ENCODE assay signal across 8 mouse cellular contexts in genomic region chr13:113046211-113046883, GRCm38 (mm10). TPM values are rescaled to one million over a fixed set of nuclear protein-coding genes. Genes with fewer than 3 reads are reported as not detected.
A peak's percentile ranks its signal among the peaks of the same experiment; 100 is the strongest.
DNase-seq lines count a peak whose midpoint lies in the region; TF ChIP-seq lines count a peak whose summit lies in the region.

Gene Gpx8, minus strand, starts transcription at chr13:113046410.

- H3K4me3 ChIP-seq in ES-Bruce4 (ENCODE audit: low read depth, low read length) = peak within 1 kb of the TSS; percentile 13; the same call in 1 of the 2 replicates
- peak within 1 kb of the TSS; percentile 61 for H3K4me3 ChIP-seq in hindbrain, embryonic 10.5 days

- no peak within 1 kb of the TSS for H3K27ac ChIP-seq in ES-Bruce4 (ENCODE audit: insufficient read depth, low read length)
- H3K27ac ChIP-seq in hindbrain, embryonic 10.5 days = peak within 1 kb of the TSS; percentile 89

- TF ChIP-seq POLR2A in ES-Bruce4 (IDR thresholded peaks at IDR 0.05; ENCODE audit: insufficient read depth, low read length) = no peak

- WGBS in hindbrain, embryonic 10.5 days = 7% methylated on average over 21 of the region's 21 CpGs

- peak within 1 kb of the TSS; percentile 72 for H3K9ac ChIP-seq in ES-Bruce4 (ENCODE audit: low read depth, poor library complexity, severe bottlenecking)

- TF ChIP-seq CTCF in ES-Bruce4 (IDR thresholded peaks at IDR 0.05; ENCODE audit: low read depth, low read length) = no peak

- no peaks in the 10 kb centered on the region for H3K36me3 ChIP-seq in ES-Bruce4 (ENCODE audit: control insufficient read depth, insufficient read depth, low read length, poor library complexity, severe bottlenecking)
- peaks cover 30% of the 10 kb centered on the region for H3K36me3 ChIP-seq in hindbrain, embryonic 10.5 days

- TF ChIP-seq EP300 in ES-Bruce4 (IDR thresholded peaks at IDR 0.05; ENCODE audit: insufficient read depth, low read depth, low read length) = 0 out of 2 replicates have a peak, but pooled peaks have one; percentile 37

- no peaks in the 10 kb centered on the region for H3K9me3 ChIP-seq in ES-Bruce4 (replicated peaks; ENCODE audit: control insufficient read depth, insufficient read depth, low read length, poor library complexity, severe bottlenecking)
- H3K9me3 ChIP-seq in hindbrain, embryonic 10.5 days = no peaks in the 10 kb centered on the region

- H3K27me3 ChIP-seq in ES-Bruce4 (ENCODE audit: control insufficient read depth, insufficient read depth, low read length, poor library complexity, severe bottlenecking) = no peaks in the 10 kb centered on the region
- H3K27me3 ChIP-seq in hindbrain, embryonic 10.5 days (ENCODE audit: insufficient read depth, poor library complexity, severe bottlenecking) = no peaks in the 10 kb centered on the region

- H3K4me1 ChIP-seq in ES-Bruce4 (ENCODE audit: control insufficient read depth, insufficient read depth, low read length) = no peaks in the 10 kb centered on the region
- peaks cover 18% of the 10 kb centered on the region for H3K4me1 ChIP-seq in hindbrain, embryonic 10.5 days (replicated peaks)

- DNase-seq in adrenal gland, postnatal 25 days = peak; percentile 55
- peak; percentile 79 for DNase-seq in forelimb bud, embryonic 11.5 days (ENCODE audit: low read depth, low spot score)
- peak; percentile 81 for DNase-seq in hindbrain, embryonic 10.5 days (ENCODE audit: low spot score)
- peak; percentile 17 to 50 for DNase-seq in layer of hippocampus, postnatal 14 days (ENCODE audit: low spot score in 2 of 2)
- peak; percentile 60 for DNase-seq in lung, postnatal 14 days
- DNase-seq in retina, embryonic 14.5 days (ENCODE audit: low spot score) = peak; percentile 80
- no peak for DNase-seq in spleen, postnatal 14 days (ENCODE audit: low spot score in 2 of 2)

RNA-seq across cellular contexts. Expression of gene Gpx8, which starts in this region (rescaled TPM):
- 22.1 and 24.1 TPM in 2 replicates for polyA plus RNA-seq in ES-Bruce4 (2011; ENCODE audit: insufficient read depth, insufficient read length, low read depth, missing spikeins)
- 86.0 and 96.8 TPM in 2 replicates for total RNA-seq in adrenal gland, postnatal 25 days (2021)
- 88.0 and 94.2 TPM in 2 replicates for polyA plus RNA-seq in hindbrain, embryonic 10.5 days (2016; fragmentation: Nextera tagmentation; extraction: Ambion mirVana)
- total RNA-seq in layer of hippocampus, postnatal 14 days (2021) = 10 to 100 TPM; 12.1 to 18.4 TPM

Comparison
In these comparisons a context has a peak if more than half of its experiments do, and no peak if none do; other contexts are left out.
1. DNase-seq: peak in adrenal gland, postnatal 25 days (single experiment), forelimb bud, embryonic 11.5 days (single experiment), hindbrain, embryonic 10.5 days (single experiment), layer of hippocampus, postnatal 14 days (2 of 2), lung, postnatal 14 days (single experiment) and retina, embryonic 14.5 days (single experiment); none in spleen, postnatal 14 days (0 of 2).